Mouse (Mus musculus): ENCODE data around the gene Tdrd1. TPM values are rescaled to one million over a fixed set of nuclear protein-coding genes. Genes with fewer than 3 reads are reported as not detected.

The Tdrd1 gene
- polyA plus RNA-seq, 1 experiment = 0.09 TPM

DNA sequence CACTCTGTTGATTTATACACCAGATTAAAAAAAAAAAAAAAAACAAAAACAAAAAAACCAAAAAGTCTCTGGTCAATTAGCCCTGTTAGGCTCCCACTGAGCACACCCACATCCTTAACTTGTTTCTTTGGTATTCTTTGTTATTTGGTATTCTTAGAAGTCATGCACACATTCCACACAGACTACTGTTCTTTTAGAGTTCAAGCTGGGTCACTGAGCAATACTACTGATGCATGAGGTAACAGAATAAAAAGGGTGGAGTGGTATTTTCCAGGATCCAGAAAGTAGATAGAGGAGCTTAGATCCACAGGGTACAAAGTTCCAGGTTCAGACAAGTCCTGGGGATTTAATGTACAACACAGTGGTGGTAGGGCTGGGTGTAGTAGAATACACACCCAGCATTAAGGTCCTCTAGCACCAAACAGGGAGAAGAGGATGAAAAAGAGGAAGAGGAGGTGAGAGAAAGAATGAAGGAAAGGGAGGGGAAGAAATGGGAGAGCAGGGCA lies 15.3 kb upstream of the Tdrd1 start:
- no peak overlapping the region for H3K4me3 ChIP-seq (ENCODE audit: control insufficient read depth, insufficient read depth, low read length)
- no peak for TF ChIP-seq POLR2A (IDR thresholded peaks at IDR 0.05; ENCODE audit: control insufficient read depth, extremely low read depth, insufficient read depth, low read length, poor library complexity)
- no peak for TF ChIP-seq CTCF (IDR thresholded peaks at IDR 0.05; ENCODE audit: borderline replicate concordance, control insufficient read depth, extremely low read depth, insufficient read depth, low read length, poor library complexity)
- H3K27ac ChIP-seq (ENCODE audit: control insufficient read depth, insufficient read depth, low read length) = no peak overlapping the region
- no peaks in the 10 kb centered on the region for H3K27me3 ChIP-seq (ENCODE audit: control insufficient read depth, insufficient read depth, low read length)
- DNase-seq = no peak
- peaks cover 14% of the 10 kb centered on the region for H3K36me3 ChIP-seq (ENCODE audit: control insufficient read depth, insufficient read depth, low read length)
- H3K4me1 ChIP-seq (replicated peaks; ENCODE audit: control insufficient read depth, insufficient read depth, low read length) = no peaks in the 10 kb centered on the region

DNA sequence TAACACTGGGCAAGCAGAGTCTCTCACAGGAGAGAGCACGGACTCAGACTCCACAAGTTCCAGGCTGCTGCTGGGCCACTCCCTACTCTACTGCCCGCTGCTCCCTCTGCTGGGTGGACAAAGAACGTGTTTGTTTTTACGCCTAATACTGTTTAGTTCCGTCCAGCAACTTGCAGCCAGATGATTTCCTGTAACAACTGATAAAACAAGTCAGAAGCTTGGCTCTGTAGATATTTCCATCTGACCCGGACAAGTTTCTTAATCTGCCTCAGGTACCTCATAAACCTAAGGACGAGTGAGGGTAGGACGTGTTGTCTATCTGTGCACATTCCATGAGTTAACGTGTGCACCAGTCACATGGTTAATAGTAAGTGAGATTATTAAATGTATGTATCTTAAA lies 14.4 kb upstream of the Tdrd1 start:
- TF ChIP-seq CTCF (IDR thresholded peaks at IDR 0.05; ENCODE audit: borderline replicate concordance, control insufficient read depth, extremely low read depth, insufficient read depth, low read length, poor library complexity) = no peak
- no peak for TF ChIP-seq POLR2A (IDR thresholded peaks at IDR 0.05; ENCODE audit: control insufficient read depth, extremely low read depth, insufficient read depth, low read length, poor library complexity)
- 81% methylated on average over 9 of the region's 9 CpGs for WGBS
- Histone ChIP-seq H3K4me1 (replicated peaks; ENCODE audit: control insufficient read depth, insufficient read depth, low read length) (no peaks in the 10 kb centered on the region), H3K4me3 (ENCODE audit: control insufficient read depth, insufficient read depth, low read length) (no peak overlapping the region), H3K36me3 (ENCODE audit: control insufficient read depth, insufficient read depth, low read length) (peaks cover 14% of the 10 kb centered on the region), H3K27ac (ENCODE audit: control insufficient read depth, insufficient read depth, low read length) (no peak overlapping the region), H3K27me3 (ENCODE audit: control insufficient read depth, insufficient read depth, low read length) (no peaks in the 10 kb centered on the region)
- DNase-seq = peak; percentile 8

DNA sequence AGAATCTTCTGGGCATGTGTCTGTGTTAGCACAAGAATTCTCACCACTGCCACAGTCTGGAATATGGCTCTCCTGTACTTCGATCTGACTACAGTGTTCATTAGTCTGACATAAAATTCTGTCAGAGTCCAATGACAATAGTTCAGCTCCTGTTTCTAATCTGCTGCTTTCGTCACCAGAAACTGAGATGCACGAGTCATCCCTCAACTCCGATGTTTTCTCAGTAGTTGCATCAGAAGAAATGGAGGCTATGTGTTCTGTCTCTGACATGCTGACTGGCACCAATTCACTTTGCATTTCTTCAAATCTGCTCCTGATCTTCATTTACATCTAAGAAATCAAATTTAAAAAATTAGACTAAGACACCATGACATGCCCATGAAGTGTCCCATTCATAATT lies 12.6 kb upstream of the Tdrd1 start:
- Histone ChIP-seq H3K4me1 (replicated peaks; ENCODE audit: control insufficient read depth, insufficient read depth, low read length) (no peaks in the 10 kb centered on the region), H3K36me3 (ENCODE audit: control insufficient read depth, insufficient read depth, low read length) (no peaks in the 10 kb centered on the region; the same call in 1 of the 2 replicates), H3K27me3 (ENCODE audit: control insufficient read depth, insufficient read depth, low read length) (no peaks in the 10 kb centered on the region), H3K4me3 (ENCODE audit: control insufficient read depth, insufficient read depth, low read length) (no peak overlapping the region), H3K27ac (ENCODE audit: control insufficient read depth, insufficient read depth, low read length) (no peak overlapping the region)
- WGBS = 95% methylated on average over 4 of the region's 4 CpGs
- DNase-seq = no peak
- TF ChIP-seq POLR2A (IDR thresholded peaks at IDR 0.05; ENCODE audit: control insufficient read depth, extremely low read depth, insufficient read depth, low read length, poor library complexity) (no peak), CTCF (IDR thresholded peaks at IDR 0.05; ENCODE audit: borderline replicate concordance, control insufficient read depth, extremely low read depth, insufficient read depth, low read length, poor library complexity) (no peak)

DNA sequence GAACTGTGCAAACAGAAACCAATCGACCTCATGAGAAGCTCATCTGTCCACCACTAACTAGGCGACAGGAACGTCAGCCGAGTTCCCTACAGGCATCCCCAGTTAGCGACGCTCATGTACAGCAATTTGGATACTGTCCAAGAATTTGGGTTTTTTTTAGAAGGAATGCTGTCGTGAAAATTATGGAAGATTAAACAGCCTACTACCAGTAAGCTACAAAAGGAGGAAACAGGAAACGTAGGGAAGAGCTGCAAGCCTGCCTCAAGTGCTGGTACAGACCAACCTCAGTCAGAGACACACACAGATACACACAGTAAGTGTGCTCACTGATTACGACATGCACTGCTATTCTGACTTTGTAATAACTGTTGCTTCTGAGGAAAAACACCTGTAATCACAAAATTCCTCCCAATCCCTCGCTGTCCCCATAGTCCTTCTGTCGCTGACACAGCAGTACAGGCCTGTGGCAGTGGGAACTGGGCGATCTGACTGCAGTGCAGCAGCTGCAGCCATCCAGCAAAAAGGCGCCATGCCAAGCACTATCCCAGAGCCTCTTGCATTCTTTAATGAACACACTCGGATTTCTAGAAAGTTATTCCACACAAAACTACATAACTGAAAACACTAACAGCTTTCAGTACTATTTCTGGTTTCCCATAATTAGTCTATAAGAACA lies 8.0 kb upstream of the Tdrd1 start:
- H3K4me1 ChIP-seq (replicated peaks; ENCODE audit: control insufficient read depth, insufficient read depth, low read length) = peaks cover 8% of the 10 kb centered on the region
- no peak overlapping the region for H3K4me3 ChIP-seq (ENCODE audit: control insufficient read depth, insufficient read depth, low read length)
- no peak for TF ChIP-seq CTCF (IDR thresholded peaks at IDR 0.05; ENCODE audit: borderline replicate concordance, control insufficient read depth, extremely low read depth, insufficient read depth, low read length, poor library complexity)
- DNase-seq = no peak
- WGBS = 89% methylated on average over 14 of the region's 14 CpGs
- no peaks in the 10 kb centered on the region for H3K27me3 ChIP-seq (ENCODE audit: control insufficient read depth, insufficient read depth, low read length)
- H3K36me3 ChIP-seq (ENCODE audit: control insufficient read depth, insufficient read depth, low read length) = no peaks in the 10 kb centered on the region; the same call in 1 of the 2 replicates
- no peak overlapping the region for H3K27ac ChIP-seq (ENCODE audit: control insufficient read depth, insufficient read depth, low read length)

DNA sequence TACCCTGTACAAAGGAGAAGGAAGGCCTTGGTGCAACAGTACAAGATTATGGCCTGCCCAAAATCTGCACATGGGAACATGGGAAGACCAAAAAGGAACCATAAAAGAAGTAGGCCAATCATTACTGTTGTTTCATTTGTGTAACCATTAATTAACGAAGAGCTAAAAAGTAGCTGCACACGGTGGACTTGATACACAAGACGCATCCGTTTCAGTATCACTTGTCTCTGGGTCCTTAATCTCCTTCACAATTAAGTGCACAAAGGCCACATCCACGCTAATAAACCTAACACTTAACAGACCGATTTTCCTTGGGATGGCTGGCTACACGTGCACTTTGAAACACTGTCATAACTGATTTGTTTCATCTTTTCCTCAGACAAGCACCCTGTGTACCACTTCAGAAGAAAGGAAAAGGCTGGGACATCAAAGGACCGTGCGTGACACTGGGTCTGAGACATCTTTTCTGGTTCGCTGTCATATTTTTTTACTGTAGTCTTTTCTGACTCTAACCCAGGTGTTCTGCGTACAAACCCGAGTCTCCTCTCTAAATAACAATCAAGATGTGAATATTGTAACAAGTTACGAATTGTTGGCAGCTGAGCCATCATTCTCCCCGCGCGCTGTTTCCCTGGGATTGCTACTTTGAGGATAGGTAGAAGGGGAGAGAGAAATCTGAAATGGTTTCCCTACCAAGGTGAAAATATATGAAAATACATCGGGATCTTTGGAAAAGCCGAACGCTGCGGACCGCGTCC lies 4.8 kb upstream of the Tdrd1 start:
- Histone ChIP-seq H3K36me3 (ENCODE audit: control insufficient read depth, insufficient read depth, low read length) (no peaks in the 10 kb centered on the region), H3K4me1 (replicated peaks; ENCODE audit: control insufficient read depth, insufficient read depth, low read length) (peaks cover 8% of the 10 kb centered on the region), H3K27ac (ENCODE audit: control insufficient read depth, insufficient read depth, low read length) (peak overlapping the region; percentile 39), H3K27me3 (ENCODE audit: control insufficient read depth, insufficient read depth, low read length) (no peaks in the 10 kb centered on the region; the same call in 1 of the 2 replicates), H3K4me3 (ENCODE audit: control insufficient read depth, insufficient read depth, low read length) (peak overlapping the region; percentile 99)
- TF ChIP-seq POLR2A (IDR thresholded peaks at IDR 0.05; ENCODE audit: control insufficient read depth, extremely low read depth, insufficient read depth, low read length, poor library complexity) (no peak), CTCF (IDR thresholded peaks at IDR 0.05; ENCODE audit: borderline replicate concordance, control insufficient read depth, extremely low read depth, insufficient read depth, low read length, poor library complexity) (no peak)
- WGBS = 11% methylated on average over 22 of the region's 22 CpGs
- peak; percentile 23 for DNase-seq

DNA sequence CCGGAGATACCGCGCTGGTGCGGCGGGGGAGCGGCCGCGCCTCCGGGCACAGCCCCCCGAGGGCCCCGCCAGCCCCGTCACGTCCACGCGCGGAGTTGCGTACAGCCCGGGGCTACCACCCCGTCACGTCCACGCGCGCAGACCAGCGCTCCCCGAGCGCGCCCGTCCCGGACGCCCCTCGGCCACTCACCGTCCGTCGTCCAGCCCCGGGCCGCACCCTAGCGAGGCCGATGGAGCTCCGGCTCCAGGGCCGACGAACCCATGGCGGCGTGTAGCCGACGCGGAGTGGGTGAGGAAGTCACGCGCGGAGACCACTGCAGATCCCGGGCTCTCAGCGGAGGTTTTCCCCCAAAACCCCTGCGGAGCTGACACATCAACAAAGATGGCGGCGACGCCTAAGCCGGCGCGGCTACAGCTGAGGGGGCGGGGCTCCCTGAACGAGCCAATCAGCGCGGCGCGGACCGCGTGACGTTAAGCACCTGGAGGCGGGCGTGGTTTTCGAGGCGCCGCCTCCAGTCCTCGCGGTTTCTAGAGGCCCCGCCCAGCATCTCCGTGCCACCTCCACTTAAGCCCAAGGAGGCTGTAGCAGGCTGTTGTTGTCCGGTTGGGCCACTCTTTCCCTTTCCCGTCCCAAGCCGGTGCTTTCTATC lies 4.1 kb upstream of the Tdrd1 start, which contains the start of gene Ccdc186:
TSS of gene Ccdc186 (minus strand) at position 393 of the 650 bp plus-strand sequence.
- Histone ChIP-seq H3K36me3 (ENCODE audit: control insufficient read depth, insufficient read depth, low read length) (no peaks in the 10 kb centered on the region), H3K27me3 (ENCODE audit: control insufficient read depth, insufficient read depth, low read length) (no peaks in the 10 kb centered on the region; the same call in 1 of the 2 replicates), H3K4me3 (ENCODE audit: control insufficient read depth, insufficient read depth, low read length) (peak within 1 kb of the TSS; percentile 99), H3K27ac (ENCODE audit: control insufficient read depth, insufficient read depth, low read length) (peak within 1 kb of the TSS; percentile 46), H3K4me1 (replicated peaks; ENCODE audit: control insufficient read depth, insufficient read depth, low read length) (peaks cover 8% of the 10 kb centered on the region)
- WGBS = under 1% methylated on average over 79 of the region's 79 CpGs
- peak; percentile 95 for DNase-seq
- TF ChIP-seq CTCF (IDR thresholded peaks at IDR 0.05; ENCODE audit: borderline replicate concordance, control insufficient read depth, extremely low read depth, insufficient read depth, low read length, poor library complexity) (no peak), POLR2A (IDR thresholded peaks at IDR 0.05; ENCODE audit: control insufficient read depth, extremely low read depth, insufficient read depth, low read length, poor library complexity) (peak; percentile 45; the same call in 1 of the 2 replicates)
